Mouse (Mus musculus) midbrain, postnatal 0 days (tissue): ENCODE measurements around the gene 9530003J23Rik. TPM values are rescaled to one million over a fixed set of nuclear protein-coding genes. Genes with fewer than 3 reads are reported as not detected.
"Not testable (repeated sequence)": the region's sequence is repeated elsewhere in the genome, so short reads cannot be mapped to it uniquely, and the experiment has no call there.

Source experiments
- ATAC-seq: fragments of 200-750 bp; cut with Nextera tagmentation; 2 replicates; pipeline ENCODE4 v1.8.0; 2017; ENCODE audit warnings: moderate number of reproducible peaks, mild to moderate bottlenecking, moderate TSS enrichment, moderate library complexity; ENCODE audit not compliant: low FRiP score
- DNase-seq: peaks from one replicate; pipeline ENCODE4 v3.0.0-alpha.2; 2015; ENCODE audit warnings: low spot score
- H3K27ac ChIP-seq: fragments of 300-500 bp; sonication (generic); 2 replicates; pipeline ENCODE4 v1.5.1; 2014; ENCODE audit warnings: low read depth, mild to moderate bottlenecking, low read length, mixed read lengths
- H3K27me3 ChIP-seq: fragments of 300-500 bp; sonication (generic); 2 replicates; pipeline ENCODE4 v1.6.1; 2014; ENCODE audit warnings: low read length, control low read depth, mixed read lengths; ENCODE audit not compliant: insufficient read depth
- H3K36me3 ChIP-seq: fragments of 300-500 bp; sonication (generic); 2 replicates; pipeline ENCODE4 v1.6.1; 2014; ENCODE audit warnings: low read length, control low read depth, mixed read lengths; ENCODE audit not compliant: insufficient read depth
- H3K4me1 ChIP-seq: fragments of 300-500 bp; sonication (generic); 2 replicates; pipeline ENCODE4 v1.6.1; 2014; ENCODE audit warnings: mild to moderate bottlenecking, control low read depth, antibody characterized with exemption, low read length, mixed read lengths; ENCODE audit not compliant: insufficient read depth
- H3K4me2 ChIP-seq: fragments of 300-500 bp; sonication (generic); 2 replicates; pipeline ENCODE4 v1.6.1; 2014; ENCODE audit warnings: low read depth, mild to moderate bottlenecking, low read length, mixed read lengths; ENCODE audit not compliant: poor library complexity, severe bottlenecking
- H3K4me3 ChIP-seq: fragments of 300-500 bp; sonication (generic); 2 replicates; pipeline ENCODE4 v1.5.1; 2014; ENCODE audit warnings: low read depth, mild to moderate bottlenecking, low read length, moderate library complexity
- H3K9ac ChIP-seq: fragments of 300-500 bp; sonication (generic); replicated peaks from 2 replicates; pipeline ENCODE4 v1.6.1; 2014; ENCODE audit warnings: mild to moderate bottlenecking, low read length, moderate library complexity, mixed read lengths; ENCODE audit not compliant: poor library complexity, severe bottlenecking
- H3K9me3 ChIP-seq: fragments of 300-500 bp; sonication (generic); 2 replicates; pipeline ENCODE4 v1.6.1; 2016; ENCODE audit warnings: low read length, control low read depth
- CTCF ChIP-seq: IDR thresholded peaks from 2 replicates; pipeline ENCODE4 v1.5.1; 2016; ENCODE audit warnings: antibody characterized with exemption, mild to moderate bottlenecking
- WGBS: fragments of 180-500 bp; shearing (Covaris S2); extraction: QIAGEN DNeasy Blood & Tissue Kit; methylation state at CpG from one replicate; pipeline ENCODE4 v1.1.7; 2014; 5-methylcytosine and 5-hydroxymethylcytosine counted together
- polyA plus RNA-seq: library from polyadenylated mRNA; unstranded; fragments of >200 nt; fragmentation: Nextera tagmentation; extraction: Ambion mirVana; gene quantifications from 2 replicates; pipeline ENCODE4 v1.2.1, GENCODE M21; 2015
- total RNA-seq: library from RNA; depleted of rRNA; stranded (reverse); fragments of >200 nt; gene quantifications from 2 replicates; pipeline ENCODE4 v1.2.3, GENCODE M21; 2014

Gene 9530003J23Rik
- total and polyA plus RNA-seq, 2 experiments from 2014 or later: 0.26 TPM; not detected in 1

DNA sequence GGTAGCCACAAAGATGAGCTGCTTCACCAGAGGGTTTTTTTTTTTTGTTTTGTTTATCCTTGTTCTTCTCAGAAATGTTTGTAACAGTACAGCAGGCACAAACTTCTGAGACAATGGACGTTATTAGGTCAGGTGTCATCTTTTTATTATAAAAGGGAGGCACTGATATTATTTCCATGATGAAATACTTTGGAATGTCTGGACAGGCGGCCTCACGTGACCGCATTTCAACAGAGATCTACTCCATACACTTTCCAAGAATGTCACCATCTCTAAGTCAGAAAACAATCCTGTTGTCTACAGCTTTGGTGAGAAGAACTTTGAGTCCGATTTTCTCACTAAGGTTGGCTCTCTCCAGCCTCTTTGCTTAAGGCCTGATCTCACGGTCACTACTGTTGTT, 27.5 kb downstream of the 9530003J23Rik start:
- Histone ChIP-seq H3K4me2 (no peak overlapping the region), H3K4me3 (no peak overlapping the region), H3K4me1 (no peaks in the 10 kb centered on the region), H3K36me3 (peaks cover 18% of the 10 kb centered on the region), H3K27me3 (no peaks in the 10 kb centered on the region), H3K9ac (no peak overlapping the region), H3K27ac (no peak overlapping the region), H3K9me3 (no peaks in the 10 kb centered on the region)
- TF ChIP-seq CTCF: no peak
- no peak for DNase-seq
- no peak for ATAC-seq
- 93% methylated on average over 6 of the region's 6 CpGs for WGBS

DNA sequence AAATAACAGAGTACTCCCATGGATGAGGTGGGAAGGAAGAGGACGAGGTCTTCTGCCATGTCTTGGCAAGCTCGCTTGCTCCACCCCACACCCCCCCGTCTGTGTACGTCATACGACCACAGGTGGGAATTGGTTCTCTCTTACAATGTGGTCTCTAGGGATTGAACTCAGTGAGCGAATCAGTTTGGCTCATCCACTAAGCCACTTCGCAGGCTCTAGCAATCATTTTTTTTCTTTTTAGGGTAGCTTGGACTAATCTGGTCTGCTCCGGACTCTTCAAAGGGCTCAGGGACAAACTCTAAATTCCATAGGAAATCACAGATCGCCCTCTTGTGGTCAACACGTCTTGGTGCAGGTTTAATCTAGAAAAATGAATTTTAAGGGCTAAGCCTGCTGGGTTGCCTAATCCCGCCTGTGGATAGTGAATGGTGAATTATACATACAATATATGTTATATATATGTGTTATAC, 29.0 kb downstream of the 9530003J23Rik start:
- Histone ChIP-seq H3K27ac (no peak overlapping the region), H3K4me1 (no peaks in the 10 kb centered on the region), H3K4me2 (peak overlapping the region; percentile 41), H3K9me3 (no peaks in the 10 kb centered on the region), H3K9ac (0 out of 2 replicates have a peak overlapping the region, but pooled peaks have one; percentile 15), H3K4me3 (no peak overlapping the region), H3K36me3 (0 out of 2 replicates have a peak, but pooled peaks cover 3% of the 10 kb centered on the region), H3K27me3 (no peaks in the 10 kb centered on the region)
- TF ChIP-seq CTCF: peak; percentile 88
- ATAC-seq (peak; percentile 82), DNase-seq (peak; percentile 87)
- WGBS: 9% methylated on average over 11 of the region's 11 CpGs

DNA sequence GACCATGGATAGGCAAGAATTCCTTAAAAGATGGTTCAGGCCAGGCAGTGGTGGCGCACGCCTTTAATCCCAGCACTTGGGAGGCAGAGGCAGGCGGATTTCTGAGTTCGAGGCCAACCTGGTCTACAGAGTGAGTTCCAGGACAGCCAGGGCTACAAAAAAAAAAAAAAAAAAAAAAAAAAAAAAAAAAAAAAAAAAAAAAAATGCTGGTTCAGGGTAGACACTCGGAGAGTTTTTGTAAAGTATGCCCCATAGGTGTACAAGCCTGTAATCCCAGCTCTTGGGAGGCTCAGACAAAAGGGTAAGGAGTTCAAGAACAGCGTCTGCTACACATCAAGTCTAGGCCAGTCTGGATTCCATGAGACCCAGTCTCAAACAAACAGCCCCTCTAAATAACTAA, 29.7 kb downstream of the 9530003J23Rik start:
- H3K9me3 ChIP-seq, DNase-seq, H3K36me3 ChIP-seq, H3K4me2 ChIP-seq, H3K4me1 ChIP-seq, H3K4me3 ChIP-seq, H3K27ac ChIP-seq, H3K27me3 ChIP-seq, H3K9ac ChIP-seq, ATAC-seq: not testable (repeated sequence)
- WGBS: 88% methylated on average over 6 of the region's 6 CpGs

GRCm38 (mm10) chr10:117208221-117208620, 30.3 kb downstream of the 9530003J23Rik start:
- TF ChIP-seq CTCF: no peak
- DNase-seq (no peak), ATAC-seq (no peak)
- no peak overlapping the region for H3K4me2 ChIP-seq
- no peaks in the 10 kb centered on the region for H3K9me3 ChIP-seq
- H3K4me3 ChIP-seq: no peak overlapping the region
- no peak overlapping the region for H3K27ac ChIP-seq
- H3K36me3 ChIP-seq: no peaks in the 10 kb centered on the region
- WGBS: 86% methylated on average over 15 of the region's 15 CpGs
- H3K9ac ChIP-seq: no peak overlapping the region
- no peaks in the 10 kb centered on the region for H3K4me1 ChIP-seq
- no peaks in the 10 kb centered on the region for H3K27me3 ChIP-seq

DNA sequence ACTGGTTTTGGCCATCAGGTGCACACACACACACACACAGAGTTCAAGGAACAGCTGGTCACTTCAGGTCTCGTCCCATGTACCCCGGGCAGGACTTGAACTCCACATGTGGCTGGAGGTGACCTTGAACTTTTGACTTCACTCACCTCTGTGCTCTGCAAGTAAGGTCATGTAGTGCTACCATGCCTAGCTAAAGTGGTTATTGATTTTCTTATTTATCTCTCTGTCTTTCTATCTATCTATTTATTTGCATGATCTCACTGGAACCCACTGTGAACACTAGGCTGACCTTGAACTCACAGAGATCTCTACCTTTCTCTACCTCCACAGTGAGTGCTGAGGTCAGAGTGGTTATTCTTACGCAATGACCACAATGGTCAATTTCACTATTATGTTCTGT, 32.4 kb downstream of the 9530003J23Rik start:
- WGBS: 92% methylated on average over 3 of the region's 3 CpGs
- DNase-seq: no peak
- Histone ChIP-seq H3K36me3 (no peaks in the 10 kb centered on the region), H3K4me2 (no peak overlapping the region), H3K27ac (no peak overlapping the region), H3K9me3 (no peaks in the 10 kb centered on the region), H3K27me3 (no peaks in the 10 kb centered on the region), H3K9ac (no peak overlapping the region), H3K4me3 (no peak overlapping the region), H3K4me1 (no peaks in the 10 kb centered on the region)
- no peak for TF ChIP-seq CTCF
- no peak for ATAC-seq

DNA sequence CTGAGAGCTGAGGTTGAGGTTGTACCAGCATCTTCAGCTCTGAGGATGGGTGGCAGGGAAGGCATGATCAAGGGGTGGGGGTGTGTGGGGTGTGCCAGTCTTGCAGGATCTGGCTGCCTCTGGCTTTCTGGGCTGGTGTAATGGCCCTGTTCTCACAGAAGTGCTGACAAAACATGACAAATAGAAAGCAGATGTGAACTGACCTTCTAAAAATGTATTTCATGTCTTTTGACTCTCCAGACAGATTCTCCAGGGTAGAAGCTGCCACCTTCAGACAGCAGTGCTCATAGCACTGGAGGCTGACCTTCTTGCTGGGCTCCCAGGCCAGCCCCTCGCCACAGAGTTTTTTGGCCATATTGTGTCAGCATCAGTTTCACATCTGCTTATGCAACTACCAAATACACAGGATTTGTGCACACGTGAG, 34.9 kb downstream of the 9530003J23Rik start:
- peak; percentile 38 for TF ChIP-seq CTCF
- DNase-seq: no peak
- WGBS: 81% methylated on average over 2 of the region's 2 CpGs
- Histone ChIP-seq H3K4me3 (no peak overlapping the region), H3K9ac (no peak overlapping the region), H3K27me3 (no peaks in the 10 kb centered on the region), H3K27ac (no peak overlapping the region), H3K9me3 (no peaks in the 10 kb centered on the region), H3K4me1 (no peaks in the 10 kb centered on the region), H3K4me2 (no peak overlapping the region), H3K36me3 (no peaks in the 10 kb centered on the region)
- no peak for ATAC-seq
